Mouse (Mus musculus): ENCODE data around the gene Engase.

GRCm38 (mm10) chr11:118448385-118448784 is 28.2 kb upstream of the Engase start:
- no peak for TF ChIP-seq CTCF (IDR thresholded peaks at IDR 0.05)
- no peak for TF ChIP-seq POLR2A (IDR thresholded peaks at IDR 0.05; ENCODE audit: insufficient read depth, low read depth, low read length)
- no peak for TF ChIP-seq EP300 (IDR thresholded peaks at IDR 0.05; ENCODE audit: insufficient read depth, low read depth, low read length)

Measured in heart, adult 2 months (tissue).